Mouse (Mus musculus): ENCODE results near the gene Cryba2. TPM values are rescaled to one million over a fixed set of nuclear protein-coding genes. Genes with fewer than 3 reads are reported as not detected.

Cryba2 gene
- polyA plus RNA-seq, 1 experiment from 2014 or later: 0.93 TPM

DNA sequence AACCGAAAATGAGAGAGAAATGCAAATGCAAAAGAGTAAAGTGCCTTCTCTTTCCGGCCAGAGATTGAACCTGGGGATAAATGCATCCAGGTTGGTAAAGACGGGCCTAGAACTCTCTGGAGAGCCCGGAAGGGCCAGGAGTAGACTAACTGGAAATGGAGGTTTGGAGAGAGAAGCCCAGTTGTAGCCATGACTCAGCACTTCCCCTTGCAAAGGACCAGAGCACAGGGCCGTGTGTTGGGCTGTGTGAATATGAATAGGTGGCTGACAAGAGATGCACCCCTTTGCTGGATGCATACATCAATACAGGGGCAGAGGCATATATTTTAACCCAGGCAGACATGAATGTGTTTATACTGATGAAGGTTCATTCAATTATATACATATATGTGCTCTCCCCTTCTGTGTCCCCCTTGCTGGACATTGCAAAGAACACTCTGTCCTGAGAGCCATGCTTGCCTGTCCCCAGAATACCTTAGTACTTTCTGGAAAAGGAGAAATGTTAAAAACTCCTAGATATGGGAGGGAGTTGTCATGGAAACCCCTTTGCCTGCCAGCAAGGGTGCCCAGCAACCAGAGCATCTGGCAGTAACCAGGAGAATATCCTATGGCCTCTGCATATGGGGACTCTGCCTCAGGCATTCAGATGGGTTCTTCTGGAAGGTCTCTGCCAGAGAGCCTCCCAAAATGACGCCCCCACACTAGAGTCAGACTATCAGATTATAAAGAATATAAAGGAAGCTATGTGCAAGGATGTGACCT, 33.5 kb downstream of the Cryba2 start:
- Histone ChIP-seq H3K27ac (replicated peaks) (no peak overlapping the region), H3K9ac (ENCODE audit: low read length) (no peak overlapping the region), H3K27me3 (ENCODE audit: control insufficient read depth, insufficient read depth, low read length) (peaks cover 20% of the 10 kb centered on the region), H3K4me3 (ENCODE audit: low read depth, low read length) (no peak overlapping the region), H3K4me1 (replicated peaks; ENCODE audit: control insufficient read depth, insufficient read depth) (0 out of 2 replicates have a peak, but pooled peaks cover 2% of the 10 kb centered on the region), H3K9me3 (ENCODE audit: control insufficient read depth, low read length) (no peaks in the 10 kb centered on the region), H3K4me2 (replicated peaks; ENCODE audit: low read depth) (no peak overlapping the region), H3K36me3 (ENCODE audit: control insufficient read depth, insufficient read depth, low read length) (no peaks in the 10 kb centered on the region)
- ATAC-seq (ENCODE audit: low FRiP score, low TSS enrichment) (no peak), DNase-seq (ENCODE audit: low spot score) (no peak)
- WGBS: 40% methylated on average over 6 of the region's 6 CpGs
- TF ChIP-seq CTCF (IDR thresholded peaks at IDR 0.05; ENCODE audit: low read depth) (no peak), EP300 (optimal IDR thresholded peaks at IDR 0.05) (no peak)

- H3K36me3 ChIP-seq (ENCODE audit: control insufficient read depth, insufficient read depth, low read length): no peaks in the 10 kb centered on the region
- peak overlapping the region; percentile 40 for H3K4me2 ChIP-seq (replicated peaks; ENCODE audit: low read depth)
- H3K9ac ChIP-seq (ENCODE audit: low read length): no peak overlapping the region
- DNase-seq (ENCODE audit: low spot score) (no peak), ATAC-seq (ENCODE audit: low FRiP score, low TSS enrichment) (no peak)
- H3K4me3 ChIP-seq (ENCODE audit: low read depth, low read length): peak overlapping the region; percentile 19; the same call in 1 of the 2 replicates
- no peak overlapping the region for H3K27ac ChIP-seq (replicated peaks)
- 0 out of 2 replicates have a peak, but pooled peaks cover 2% of the 10 kb centered on the region for H3K4me1 ChIP-seq (replicated peaks; ENCODE audit: control insufficient read depth, insufficient read depth)
- peaks cover 22% of the 10 kb centered on the region for H3K27me3 ChIP-seq (ENCODE audit: control insufficient read depth, insufficient read depth, low read length)
- no peak for TF ChIP-seq EP300 (optimal IDR thresholded peaks at IDR 0.05)
- no peak for TF ChIP-seq CTCF (IDR thresholded peaks at IDR 0.05; ENCODE audit: low read depth)
- 8% methylated on average over 16 of the region's 16 CpGs for WGBS
- no peaks in the 10 kb centered on the region for H3K9me3 ChIP-seq (ENCODE audit: control insufficient read depth, low read length)
Measured at GRCm38 (mm10) chr1:74858805-74859204, 34.1 kb downstream of the Cryba2 start.

- DNase-seq (ENCODE audit: low spot score): peak; percentile 62
- Histone ChIP-seq H3K27me3 (ENCODE audit: control insufficient read depth, insufficient read depth, low read length) (peaks cover 22% of the 10 kb centered on the region), H3K4me1 (replicated peaks; ENCODE audit: control insufficient read depth, insufficient read depth) (0 out of 2 replicates have a peak, but pooled peaks cover 2% of the 10 kb centered on the region), H3K4me3 (ENCODE audit: low read depth, low read length) (peak overlapping the region; percentile 19; the same call in 1 of the 2 replicates), H3K9ac (ENCODE audit: low read length) (no peak overlapping the region; the same call in 1 of the 2 replicates), H3K27ac (replicated peaks) (no peak overlapping the region), H3K9me3 (ENCODE audit: control insufficient read depth, low read length) (no peaks in the 10 kb centered on the region), H3K4me2 (replicated peaks; ENCODE audit: low read depth) (peak overlapping the region; percentile 40), H3K36me3 (ENCODE audit: control insufficient read depth, insufficient read depth, low read length) (no peaks in the 10 kb centered on the region)
- TF ChIP-seq CTCF (IDR thresholded peaks at IDR 0.05; ENCODE audit: low read depth): no peak
- ATAC-seq (ENCODE audit: low FRiP score, low TSS enrichment): peak; percentile 41; the same call in 1 of the 2 replicates
- WGBS: under 1% methylated on average over 29 of the region's 29 CpGs
Measured at GRCm38 (mm10) chr1:74858171-74858719, 34.7 kb downstream of the Cryba2 start.

DNA sequence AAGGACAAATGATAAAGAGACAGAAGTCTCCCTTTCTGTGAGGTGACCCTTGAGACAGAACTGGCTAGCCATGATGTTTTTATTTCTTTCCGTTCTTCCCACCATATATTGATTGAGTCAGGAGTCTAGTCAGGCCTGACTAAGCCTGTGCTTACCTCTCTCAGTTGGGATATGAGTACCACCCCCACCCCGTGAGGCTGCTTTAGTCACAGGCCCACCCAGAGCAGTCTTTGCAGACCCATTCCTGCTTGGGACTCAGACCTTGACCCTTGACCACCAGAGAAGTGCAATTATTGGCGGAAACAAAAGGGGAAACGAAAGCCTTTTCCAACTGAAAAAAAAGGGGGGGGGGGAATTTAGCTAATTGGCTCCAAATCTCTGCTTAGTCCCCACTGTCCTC, 35.3 kb downstream of the Cryba2 start:
- Histone ChIP-seq H3K4me1 (replicated peaks; ENCODE audit: control insufficient read depth, insufficient read depth) (0 out of 2 replicates have a peak, but pooled peaks cover 2% of the 10 kb centered on the region), H3K27ac (replicated peaks) (no peak overlapping the region), H3K36me3 (ENCODE audit: control insufficient read depth, insufficient read depth, low read length) (no peaks in the 10 kb centered on the region), H3K27me3 (ENCODE audit: control insufficient read depth, insufficient read depth, low read length) (peaks cover 22% of the 10 kb centered on the region), H3K9ac (ENCODE audit: low read length) (no peak overlapping the region), H3K4me2 (replicated peaks; ENCODE audit: low read depth) (peak overlapping the region; percentile 40), H3K4me3 (ENCODE audit: low read depth, low read length) (peak overlapping the region; percentile 19; the same call in 1 of the 2 replicates), H3K9me3 (ENCODE audit: control insufficient read depth, low read length) (no peaks in the 10 kb centered on the region)
- ATAC-seq (ENCODE audit: low FRiP score, low TSS enrichment): no peak
- TF ChIP-seq CTCF (IDR thresholded peaks at IDR 0.05; ENCODE audit: low read depth) (no peak), EP300 (optimal IDR thresholded peaks at IDR 0.05) (no peak)
- WGBS: 13% methylated on average over 4 of the region's 4 CpGs
- no peak for DNase-seq (ENCODE audit: low spot score)

DNA sequence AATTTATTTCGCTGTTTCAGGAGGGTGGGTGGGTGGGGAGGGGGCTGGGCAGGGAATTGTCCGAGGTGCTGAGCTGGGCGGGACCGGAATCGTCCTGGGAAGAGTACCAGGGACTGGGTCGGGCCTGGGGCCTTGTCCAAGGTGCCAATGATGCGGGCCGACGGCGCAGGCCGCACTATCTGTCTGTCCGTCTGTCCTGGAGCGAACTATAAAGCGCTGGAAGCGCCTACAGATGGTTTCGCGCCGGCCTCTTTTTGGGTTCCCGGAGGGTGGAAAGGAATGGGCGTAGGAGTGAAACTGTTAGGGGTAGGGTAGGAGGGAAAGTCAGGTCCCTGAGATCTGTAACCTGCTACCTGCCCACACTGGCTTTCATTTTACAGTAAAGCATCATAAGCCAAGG, 35.7 kb downstream of the Cryba2 start:
- 5% methylated on average over 20 of the region's 20 CpGs for WGBS
- ATAC-seq (ENCODE audit: low FRiP score, low TSS enrichment): no peak
- H3K4me2 ChIP-seq (replicated peaks; ENCODE audit: low read depth): no peak overlapping the region

DNA sequence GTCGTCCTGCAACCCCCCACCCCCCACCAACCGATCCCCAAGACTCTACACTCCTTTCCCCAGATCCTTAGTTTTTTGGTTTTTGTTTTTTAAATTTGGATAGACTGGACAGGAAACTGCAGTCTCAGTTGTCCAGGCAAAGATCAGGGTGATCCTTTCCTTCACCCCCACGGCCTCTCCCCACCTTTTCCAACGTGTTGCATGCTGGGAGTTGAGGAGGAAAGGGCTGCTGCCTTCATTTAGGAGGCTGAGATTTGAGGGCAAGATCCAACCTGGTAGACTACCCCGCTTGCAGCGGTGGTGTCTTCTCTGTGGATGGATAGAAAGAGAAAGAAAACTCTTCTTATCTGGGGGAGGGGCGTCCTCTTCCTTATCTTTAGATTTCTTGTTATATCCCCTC, 36.2 kb downstream of the Cryba2 start:
- no peaks in the 10 kb centered on the region for H3K36me3 ChIP-seq (ENCODE audit: control insufficient read depth, insufficient read depth, low read length)
- WGBS: 3% methylated on average over 7 of the region's 7 CpGs
- no peak overlapping the region for H3K9ac ChIP-seq (ENCODE audit: low read length)
- H3K9me3 ChIP-seq (ENCODE audit: control insufficient read depth, low read length): no peaks in the 10 kb centered on the region
- 0 out of 2 replicates have a peak, but pooled peaks cover 2% of the 10 kb centered on the region for H3K4me1 ChIP-seq (replicated peaks; ENCODE audit: control insufficient read depth, insufficient read depth)
- no peak overlapping the region for H3K27ac ChIP-seq (replicated peaks)
- H3K4me3 ChIP-seq (ENCODE audit: low read depth, low read length): no peak overlapping the region
- no peak for TF ChIP-seq EP300 (optimal IDR thresholded peaks at IDR 0.05)
- TF ChIP-seq CTCF (IDR thresholded peaks at IDR 0.05; ENCODE audit: low read depth): no peak
- H3K27me3 ChIP-seq (ENCODE audit: control insufficient read depth, insufficient read depth, low read length): peaks cover 22% of the 10 kb centered on the region
- H3K4me2 ChIP-seq (replicated peaks; ENCODE audit: low read depth): no peak overlapping the region
- no peak for DNase-seq (ENCODE audit: low spot score)
- no peak for ATAC-seq (ENCODE audit: low FRiP score, low TSS enrichment)

More for the DNA sequence above, 35.7 kb downstream of the Cryba2 start:
- DNase-seq (ENCODE audit: low spot score): no peak
- Histone ChIP-seq H3K4me3 (ENCODE audit: low read depth, low read length) (no peak overlapping the region), H3K4me1 (replicated peaks; ENCODE audit: control insufficient read depth, insufficient read depth) (0 out of 2 replicates have a peak, but pooled peaks cover 2% of the 10 kb centered on the region), H3K9me3 (ENCODE audit: control insufficient read depth, low read length) (no peaks in the 10 kb centered on the region), H3K9ac (ENCODE audit: low read length) (no peak overlapping the region), H3K27ac (replicated peaks) (no peak overlapping the region), H3K27me3 (ENCODE audit: control insufficient read depth, insufficient read depth, low read length) (peaks cover 22% of the 10 kb centered on the region), H3K36me3 (ENCODE audit: control insufficient read depth, insufficient read depth, low read length) (no peaks in the 10 kb centered on the region)
- TF ChIP-seq EP300 (optimal IDR thresholded peaks at IDR 0.05): no peak
- TF ChIP-seq CTCF (IDR thresholded peaks at IDR 0.05; ENCODE audit: low read depth): no peak

All from stomach, postnatal 0 days (tissue).